Mouse (Mus musculus) liver (tissue): ENCODE results near the gene Slc12a9.
A peak's percentile ranks its signal among the peaks of the same experiment; 100 is the strongest.
"Not testable (repeated sequence)": the region's sequence is repeated elsewhere in the genome, so short reads cannot be mapped to it uniquely, and the experiment has no call there.

Experiments used
- DNase-seq: peaks from one replicate; pipeline ENCODE4 v3.0.0-alpha.2; 2020; ENCODE audit warnings: mixed read lengths

Slc12a9 gene

DNA sequence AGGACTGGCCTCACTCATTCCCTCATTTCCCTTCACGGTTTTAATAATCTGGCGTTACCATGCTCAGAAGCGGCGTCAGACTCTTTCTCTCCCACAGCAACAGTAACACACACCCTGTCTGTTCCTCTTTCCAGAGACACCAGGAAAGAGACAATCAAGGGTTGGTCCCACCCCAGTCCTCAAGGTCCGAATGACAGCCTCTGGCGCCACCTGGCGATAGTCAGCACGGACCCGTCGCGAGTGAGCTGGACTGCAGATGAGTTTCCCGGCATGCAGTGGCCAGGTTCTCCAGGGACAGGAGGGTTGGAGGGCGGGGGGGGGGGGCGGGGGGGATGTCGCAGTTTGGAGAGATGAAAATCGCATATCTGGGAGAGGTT, 46.8 kb downstream of the Slc12a9 start:
- peak; percentile 92 for DNase-seq

DNA sequence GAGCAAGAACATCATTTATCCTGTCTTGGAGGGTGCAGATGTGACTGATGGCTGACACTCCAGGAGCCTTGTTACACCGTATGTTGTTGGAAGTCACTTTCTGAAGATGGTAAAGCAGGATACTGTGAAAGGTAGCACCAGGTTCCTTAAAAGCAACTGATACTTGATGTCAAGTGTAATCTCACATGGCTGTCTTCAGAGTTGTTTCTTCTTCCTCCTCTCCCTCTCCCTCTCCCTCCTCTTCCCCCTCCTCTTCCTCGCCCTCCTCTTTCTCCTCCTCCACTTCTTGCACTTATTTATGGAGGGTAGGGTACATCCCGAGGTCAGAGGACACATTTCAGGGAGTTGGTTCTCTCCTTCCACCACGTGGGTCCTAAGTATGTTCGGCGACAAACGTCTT, 47.4 kb downstream of the Slc12a9 start:
- DNase-seq = no peak

DNA sequence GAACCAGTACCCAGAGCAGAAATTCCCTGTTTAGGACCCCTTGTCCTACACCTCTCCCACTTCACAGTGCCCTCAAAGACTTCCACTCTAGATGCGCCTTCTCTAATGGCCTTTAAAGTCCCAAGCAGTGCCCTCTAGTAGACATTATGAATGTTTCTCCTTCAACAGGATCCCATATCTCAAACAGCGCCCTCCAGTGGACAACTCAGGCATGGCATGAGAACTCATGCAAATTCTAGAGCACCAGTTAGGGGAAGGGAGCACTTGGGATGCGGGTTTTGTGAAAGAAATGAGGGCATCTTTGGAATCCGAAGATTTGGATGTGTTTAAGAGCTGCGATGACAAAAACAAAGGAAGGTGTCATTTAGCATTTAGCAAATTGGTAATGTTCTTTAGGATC, 48.4 kb downstream of the Slc12a9 start:
- DNase-seq = peak; percentile 72

DNA sequence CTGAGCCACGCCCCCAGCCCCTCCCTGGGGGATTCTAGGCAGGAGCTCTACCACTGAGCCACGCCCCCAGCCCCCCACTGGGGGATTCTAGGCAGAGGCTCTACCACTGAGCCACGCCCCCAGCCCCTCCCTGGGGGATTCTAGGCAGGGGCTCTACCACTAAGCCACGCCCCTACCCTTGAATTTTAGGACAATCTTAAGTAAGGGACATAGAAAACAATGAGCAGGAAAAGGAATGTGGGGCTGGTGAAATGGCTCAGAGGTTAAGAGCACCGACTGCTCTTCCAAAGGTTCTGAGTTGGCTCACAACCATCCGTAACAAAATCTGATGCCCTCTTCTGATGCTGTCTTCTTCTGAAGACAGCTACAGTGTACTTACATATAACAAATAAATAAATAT, 49.0 kb downstream of the Slc12a9 start:
- DNase-seq = not testable (repeated sequence)

DNA sequence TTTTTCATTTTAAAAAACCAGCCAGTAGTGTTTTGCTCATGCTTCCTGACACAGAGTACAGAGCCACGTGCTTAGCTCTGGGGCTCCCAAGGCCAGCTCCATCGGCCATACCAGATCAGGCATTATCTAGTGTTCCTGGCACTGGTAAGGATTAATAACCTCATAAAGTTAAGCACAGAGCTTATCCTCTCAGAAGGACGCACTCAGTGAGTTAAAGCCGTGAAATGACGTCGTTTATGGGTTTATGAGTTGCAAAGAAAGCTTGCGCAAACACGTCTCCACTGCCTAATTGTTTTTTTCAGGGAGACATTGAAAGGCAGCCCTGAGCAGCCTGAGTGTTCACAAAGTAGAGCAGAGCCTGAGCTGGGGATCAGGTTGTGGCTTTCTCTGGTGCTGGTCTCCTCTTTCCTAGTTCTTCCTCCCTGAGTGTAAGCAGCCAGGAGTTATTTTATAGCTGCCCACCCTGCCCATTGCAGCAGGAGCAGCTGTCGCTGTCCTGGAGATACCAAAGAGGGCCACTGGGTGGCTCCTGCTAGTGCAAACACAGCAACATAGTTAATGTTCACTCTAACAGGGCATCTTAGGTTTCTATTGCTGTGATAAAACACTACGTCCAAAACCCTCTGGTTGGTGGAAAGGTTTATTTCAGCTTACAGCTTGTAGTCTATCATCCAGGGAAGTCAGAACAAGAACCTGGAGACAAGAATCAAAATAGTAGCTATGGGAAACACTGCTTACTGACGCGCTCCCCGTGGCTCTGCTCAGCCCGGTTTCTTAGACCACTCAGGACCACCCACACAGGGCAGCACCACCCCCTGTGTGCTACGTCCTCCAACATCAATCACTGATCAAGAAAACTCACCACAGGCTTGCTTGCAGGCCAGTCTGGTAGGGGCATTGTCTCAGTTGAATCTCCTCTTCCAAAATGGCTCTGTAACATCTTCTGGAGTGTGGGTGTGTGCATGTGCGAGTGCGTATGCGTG, 55.7 kb downstream of the Slc12a9 start:
- peak; percentile 34 for DNase-seq

DNA sequence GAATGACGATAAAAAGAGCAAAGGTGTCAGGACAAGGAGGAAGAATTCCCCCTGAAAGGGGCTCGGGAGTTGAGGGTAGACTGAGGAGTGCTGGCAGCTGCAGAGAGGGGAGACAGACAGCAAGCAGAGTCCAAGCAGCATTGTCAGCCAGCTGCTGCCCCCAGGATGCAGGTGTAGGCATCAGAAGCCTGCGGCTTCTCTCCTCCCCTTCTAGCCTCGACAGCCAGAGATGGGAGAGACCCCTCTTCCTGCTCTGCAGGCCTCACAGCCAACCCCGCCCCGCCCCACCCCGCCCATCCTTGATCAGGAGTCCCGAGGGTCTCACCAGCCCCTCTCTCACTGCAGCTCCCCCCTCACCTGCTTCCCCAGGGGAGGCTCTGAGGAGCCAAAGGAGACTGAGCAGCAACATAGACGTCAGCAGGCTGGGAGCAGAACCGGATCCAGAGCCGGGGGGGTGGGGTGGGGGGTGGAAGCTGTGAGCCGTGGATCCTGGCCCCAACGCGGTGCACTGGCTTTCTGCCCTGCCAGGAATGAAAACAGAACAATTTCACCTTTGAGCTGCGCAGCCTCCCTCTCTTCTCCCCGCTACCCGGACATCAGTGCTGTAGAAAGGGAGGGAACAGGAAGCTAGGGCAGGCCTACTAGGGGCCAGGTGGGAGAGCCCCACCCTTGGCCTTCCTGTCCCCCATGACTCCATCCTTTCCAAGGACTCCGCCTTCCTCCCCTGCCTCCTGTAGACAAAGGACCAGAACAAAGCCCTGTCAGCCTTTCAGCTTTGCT, 65.1 kb downstream of the Slc12a9 start:
- DNase-seq = no peak

DNA sequence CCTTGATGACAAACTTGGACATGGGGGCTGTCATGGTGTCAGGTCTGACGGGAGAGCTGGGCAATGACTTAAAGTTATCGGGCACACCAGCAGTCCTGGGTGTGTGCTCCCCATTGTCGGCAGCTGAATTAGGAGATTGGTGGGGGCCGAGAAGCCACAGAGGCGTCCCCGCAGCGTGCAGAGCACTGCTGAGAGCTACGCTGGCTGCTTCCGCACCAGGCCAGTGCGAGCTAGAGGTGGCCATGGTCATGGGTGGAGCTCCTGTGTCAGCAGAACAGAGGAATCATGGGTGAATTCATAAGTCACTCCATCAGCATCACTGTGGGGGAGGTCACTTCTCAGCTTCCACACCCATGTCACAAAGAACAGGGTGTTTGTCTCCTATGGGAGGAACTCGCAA, 68.6 kb downstream of the Slc12a9 start:
- no peak for DNase-seq
